Mouse (Mus musculus) lung, embryonic 15.5 days (tissue): ENCODE data around the gene Tmem132d. TPM values are rescaled to one million over a fixed set of nuclear protein-coding genes. Genes with fewer than 3 reads are reported as not detected.

Experiments used
- ATAC-seq: fragments of 200-750 bp; cut with Nextera tagmentation; 2 replicates; pipeline ENCODE4 v1.8.0; 2017; ENCODE audit warnings: moderate number of reproducible peaks, borderline replicate concordance; ENCODE audit not compliant: low FRiP score, low TSS enrichment; ENCODE audit errors: extremely low read depth
- H3K27ac ChIP-seq: fragments of 300-500 bp; sonication (generic); 2 replicates; pipeline ENCODE4 v1.5.1; 2015; ENCODE audit warnings: moderate library complexity, mild to moderate bottlenecking, inconsistent platforms
- H3K27me3 ChIP-seq: fragments of 300-500 bp; sonication (generic); 2 replicates; pipeline ENCODE4 v1.6.1; 2015; ENCODE audit warnings: inconsistent platforms
- H3K36me3 ChIP-seq: fragments of 300-500 bp; sonication (generic); 2 replicates; pipeline ENCODE4 v1.6.1; 2015; ENCODE audit warnings: inconsistent platforms
- H3K4me1 ChIP-seq: fragments of 300-500 bp; sonication (generic); 2 replicates; pipeline ENCODE4 v1.6.1; 2015; ENCODE audit warnings: inconsistent platforms
- H3K4me2 ChIP-seq: fragments of 300-500 bp; sonication (generic); 2 replicates; pipeline ENCODE4 v1.6.1; 2015; ENCODE audit warnings: inconsistent platforms, mild to moderate bottlenecking, moderate library complexity
- H3K4me3 ChIP-seq: fragments of 300-500 bp; sonication (generic); 2 replicates; pipeline ENCODE4 v1.5.1; 2015; ENCODE audit warnings: mild to moderate bottlenecking, inconsistent platforms
- H3K9ac ChIP-seq: fragments of 300-500 bp; sonication (generic); 2 replicates; pipeline ENCODE4 v1.6.1; 2015; ENCODE audit warnings: inconsistent platforms
- H3K9me3 ChIP-seq: fragments of 300-500 bp; sonication (generic); 2 replicates; pipeline ENCODE4 v1.6.1; 2016; ENCODE audit warnings: inconsistent platforms
- WGBS: fragments of 180-500 bp; shearing (Covaris S2); methylation state at CpG from one replicate; pipeline ENCODE4 v1.1.7; 2015; 5-methylcytosine and 5-hydroxymethylcytosine counted together
- polyA plus RNA-seq: library from polyadenylated mRNA; unstranded; fragments of >200 nt; fragmentation: Nextera tagmentation; extraction: Ambion mirVana; gene quantifications from 2 replicates; pipeline ENCODE4 v1.2.1, GENCODE M21; 2015

Tmem132d gene
- polyA plus RNA-seq, 1 experiment from 2014 or later: 2.3 TPM

DNA sequence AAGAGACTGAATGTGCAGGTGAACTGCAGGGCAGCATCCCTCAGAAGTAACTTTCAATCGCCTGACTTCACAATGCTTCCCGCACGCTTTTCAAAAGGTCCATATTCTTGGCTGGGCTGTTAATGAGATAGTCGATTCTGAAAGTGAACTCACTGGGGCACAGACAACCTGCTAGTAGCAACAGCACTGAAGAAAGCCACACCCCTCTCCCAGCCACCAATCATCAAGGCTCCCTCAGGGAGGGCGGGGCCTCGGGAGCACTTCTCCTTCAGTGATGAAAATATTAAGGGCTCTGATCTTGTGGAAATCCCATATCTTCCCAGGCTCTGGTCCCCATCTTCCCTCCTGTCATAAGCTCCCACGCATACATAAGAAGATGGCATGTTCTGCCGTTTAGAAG lies 27.8 kb downstream of the Tmem132d start:
- H3K27me3 ChIP-seq: no peaks in the 10 kb centered on the region
- no peak overlapping the region for H3K4me2 ChIP-seq
- 88% methylated on average over 8 of the region's 8 CpGs for WGBS
- H3K4me3 ChIP-seq: no peak overlapping the region
- H3K27ac ChIP-seq: no peak overlapping the region
- no peak overlapping the region for H3K9ac ChIP-seq
- H3K4me1 ChIP-seq: no peaks in the 10 kb centered on the region
- H3K36me3 ChIP-seq: no peaks in the 10 kb centered on the region
- no peaks in the 10 kb centered on the region for H3K9me3 ChIP-seq
- ATAC-seq: no peak

DNA sequence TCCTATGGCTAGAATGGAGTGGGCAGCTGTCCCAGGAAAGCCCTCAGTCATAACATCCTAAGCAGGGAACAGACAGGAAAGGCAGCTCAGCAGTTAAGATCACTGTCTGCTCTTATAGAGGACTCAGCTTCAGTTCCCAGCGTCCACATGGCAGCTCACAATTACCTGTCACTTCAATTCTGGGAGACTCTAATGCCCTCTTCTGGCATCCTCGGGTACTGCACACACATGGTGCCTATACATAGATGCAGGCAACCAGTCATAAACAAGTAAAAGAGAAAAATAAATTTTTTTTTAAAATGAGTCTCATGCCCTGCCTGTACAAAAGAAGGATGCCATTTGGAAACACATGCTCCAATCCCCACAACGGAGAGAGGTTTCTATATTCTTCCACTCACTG lies 28.7 kb downstream of the Tmem132d start:
- Histone ChIP-seq H3K27me3 (no peaks in the 10 kb centered on the region), H3K4me2 (no peak overlapping the region), H3K4me1 (no peaks in the 10 kb centered on the region), H3K4me3 (no peak overlapping the region), H3K9me3 (no peaks in the 10 kb centered on the region), H3K9ac (no peak overlapping the region), H3K27ac (no peak overlapping the region), H3K36me3 (no peaks in the 10 kb centered on the region)
- ATAC-seq: no peak
- 90% methylated on average over 3 of the region's 3 CpGs for WGBS

DNA sequence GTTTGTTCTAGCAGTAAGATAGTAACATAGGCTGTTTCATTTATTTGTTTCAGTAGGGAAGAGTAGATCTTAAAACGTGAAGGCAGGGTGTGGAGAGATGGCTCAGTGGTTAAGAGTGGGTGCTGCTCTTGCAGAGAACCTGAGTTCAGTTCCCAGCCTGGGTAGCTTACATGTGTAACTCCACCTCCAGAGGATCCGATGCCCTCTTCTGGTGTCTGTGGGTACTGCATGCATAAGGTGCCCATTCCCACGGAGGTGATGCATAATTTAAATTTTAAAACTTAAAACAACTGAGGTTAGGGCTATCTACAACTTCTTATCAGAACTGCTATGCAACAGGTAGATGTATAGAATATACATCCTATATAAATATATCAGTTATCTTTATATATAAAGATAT lies 40.5 kb downstream of the Tmem132d start:
- no peak for ATAC-seq
- Histone ChIP-seq H3K27me3 (no peaks in the 10 kb centered on the region), H3K9ac (no peak overlapping the region), H3K36me3 (no peaks in the 10 kb centered on the region), H3K4me3 (no peak overlapping the region), H3K4me2 (no peak overlapping the region), H3K9me3 (no peaks in the 10 kb centered on the region; the same call in 1 of the 2 replicates), H3K4me1 (no peaks in the 10 kb centered on the region), H3K27ac (no peak overlapping the region)
- WGBS: 64% methylated on average over 3 of the region's 3 CpGs

DNA sequence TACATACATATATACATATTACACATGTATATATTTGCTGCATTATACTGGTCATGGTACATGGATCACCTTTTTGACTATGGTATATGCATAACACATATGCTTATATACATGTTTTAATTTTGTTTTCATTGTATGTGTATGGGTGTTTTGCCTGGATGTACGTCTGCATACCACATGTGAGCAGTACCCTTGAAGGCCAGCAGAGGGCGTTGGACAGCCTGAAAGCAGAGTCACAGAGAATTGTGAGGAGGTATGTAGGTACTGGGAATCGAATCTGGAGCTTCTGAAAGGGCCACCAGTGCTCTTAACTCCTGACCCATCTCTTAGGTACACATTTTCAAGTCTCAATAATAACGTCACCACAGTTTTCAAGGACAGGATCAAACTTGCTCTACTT lies 43.2 kb downstream of the Tmem132d start:
- Histone ChIP-seq H3K4me2 (no peak overlapping the region), H3K4me1 (no peaks in the 10 kb centered on the region), H3K4me3 (no peak overlapping the region), H3K9me3 (no peaks in the 10 kb centered on the region), H3K9ac (no peak overlapping the region), H3K36me3 (no peaks in the 10 kb centered on the region), H3K27me3 (no peaks in the 10 kb centered on the region), H3K27ac (no peak overlapping the region)
- 35% methylated on average over 4 of the region's 4 CpGs for WGBS
- no peak for ATAC-seq

DNA sequence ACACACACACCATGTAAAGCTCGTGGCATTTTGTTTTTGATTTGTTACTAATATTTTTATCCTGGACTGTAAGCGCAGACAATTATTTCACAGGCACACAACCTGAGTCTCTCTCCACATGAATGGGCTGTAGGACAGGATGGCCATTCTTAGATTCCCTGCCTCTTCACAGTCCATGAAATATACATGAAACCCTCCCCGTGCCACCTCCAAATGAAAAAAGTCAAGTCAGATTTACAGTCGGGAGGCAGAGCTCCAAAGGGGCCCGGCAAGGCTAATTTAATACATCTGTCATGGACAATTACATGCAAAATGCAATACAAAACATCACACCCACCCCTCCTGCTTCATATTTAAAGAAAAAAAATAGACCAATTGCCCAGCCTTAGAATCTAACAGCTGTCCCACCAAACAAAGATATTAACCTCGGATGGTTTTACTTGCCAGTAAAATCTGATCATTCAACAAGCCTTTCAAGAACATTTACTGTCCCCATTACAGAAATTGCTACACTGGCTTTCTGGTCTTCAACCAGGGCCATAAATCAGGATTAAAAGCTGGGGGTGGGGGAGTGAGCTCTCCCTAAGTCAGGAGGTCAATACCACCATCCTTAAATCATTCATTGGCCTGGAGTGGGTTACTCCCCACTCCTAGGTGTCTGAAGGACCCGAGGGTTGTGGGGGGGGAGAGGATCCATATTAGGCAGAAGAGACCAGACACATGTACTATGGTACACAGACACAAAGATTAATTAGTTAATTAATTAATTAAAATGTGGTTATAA lies 44.3 kb downstream of the Tmem132d start:
- Histone ChIP-seq H3K27me3 (no peaks in the 10 kb centered on the region), H3K27ac (no peak overlapping the region), H3K4me1 (no peaks in the 10 kb centered on the region), H3K4me2 (no peak overlapping the region), H3K9ac (no peak overlapping the region), H3K36me3 (no peaks in the 10 kb centered on the region), H3K4me3 (no peak overlapping the region), H3K9me3 (no peaks in the 10 kb centered on the region)
- 61% methylated on average over 7 of the region's 7 CpGs for WGBS
- no peak for ATAC-seq

DNA sequence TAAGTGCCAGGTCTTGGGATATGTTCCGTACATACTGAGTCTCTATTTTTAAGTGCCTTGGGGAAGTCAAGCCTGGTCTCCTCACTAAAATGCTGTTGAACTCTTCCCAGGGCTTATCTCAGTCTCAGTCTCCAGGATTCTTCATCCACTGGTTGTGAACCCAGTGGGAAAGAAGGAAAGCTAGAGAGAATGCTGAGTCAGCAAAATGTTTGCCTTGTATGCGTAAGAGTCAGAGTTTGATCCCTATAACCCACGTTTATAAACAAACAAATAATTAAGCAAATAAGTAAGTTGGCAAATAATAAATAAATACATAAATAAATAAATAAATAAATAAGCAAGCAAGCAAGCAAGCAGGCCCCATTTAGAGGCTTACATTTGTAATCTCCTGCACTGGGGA lies 63.1 kb downstream of the Tmem132d start:
- H3K27me3 ChIP-seq: no peaks in the 10 kb centered on the region
- no peaks in the 10 kb centered on the region for H3K4me1 ChIP-seq
- H3K9me3 ChIP-seq: no peaks in the 10 kb centered on the region
- no peaks in the 10 kb centered on the region for H3K36me3 ChIP-seq
- no peak overlapping the region for H3K4me2 ChIP-seq
- no peak overlapping the region for H3K27ac ChIP-seq
- H3K9ac ChIP-seq: no peak overlapping the region
- H3K4me3 ChIP-seq: no peak overlapping the region
- no peak for ATAC-seq
- 85% methylated on average over 3 of the region's 3 CpGs for WGBS

DNA sequence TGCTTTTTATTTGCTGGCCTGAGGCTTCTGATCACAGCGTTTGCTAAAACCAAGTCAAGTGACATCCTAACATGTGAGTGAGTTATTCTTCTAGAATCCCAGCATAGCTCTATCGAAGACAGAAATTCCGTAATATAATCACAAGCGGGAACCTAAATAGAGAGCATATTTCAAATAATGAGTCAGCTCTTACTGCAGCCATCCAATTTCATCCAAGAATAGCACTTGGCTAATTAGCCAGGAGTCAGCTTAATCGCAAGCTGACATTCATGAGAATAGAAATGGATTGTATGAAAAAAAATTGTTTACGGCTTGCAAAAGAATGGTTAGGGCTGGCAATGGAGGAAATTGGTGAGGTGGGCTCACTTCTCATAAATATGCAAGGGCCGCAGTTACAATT lies 63.8 kb downstream of the Tmem132d start:
- Histone ChIP-seq H3K4me2 (no peak overlapping the region), H3K4me1 (no peaks in the 10 kb centered on the region), H3K27me3 (no peaks in the 10 kb centered on the region), H3K4me3 (no peak overlapping the region), H3K9ac (no peak overlapping the region), H3K9me3 (no peaks in the 10 kb centered on the region), H3K27ac (no peak overlapping the region), H3K36me3 (no peaks in the 10 kb centered on the region)
- WGBS: 93% methylated on average over 7 of the region's 7 CpGs
- no peak for ATAC-seq

DNA sequence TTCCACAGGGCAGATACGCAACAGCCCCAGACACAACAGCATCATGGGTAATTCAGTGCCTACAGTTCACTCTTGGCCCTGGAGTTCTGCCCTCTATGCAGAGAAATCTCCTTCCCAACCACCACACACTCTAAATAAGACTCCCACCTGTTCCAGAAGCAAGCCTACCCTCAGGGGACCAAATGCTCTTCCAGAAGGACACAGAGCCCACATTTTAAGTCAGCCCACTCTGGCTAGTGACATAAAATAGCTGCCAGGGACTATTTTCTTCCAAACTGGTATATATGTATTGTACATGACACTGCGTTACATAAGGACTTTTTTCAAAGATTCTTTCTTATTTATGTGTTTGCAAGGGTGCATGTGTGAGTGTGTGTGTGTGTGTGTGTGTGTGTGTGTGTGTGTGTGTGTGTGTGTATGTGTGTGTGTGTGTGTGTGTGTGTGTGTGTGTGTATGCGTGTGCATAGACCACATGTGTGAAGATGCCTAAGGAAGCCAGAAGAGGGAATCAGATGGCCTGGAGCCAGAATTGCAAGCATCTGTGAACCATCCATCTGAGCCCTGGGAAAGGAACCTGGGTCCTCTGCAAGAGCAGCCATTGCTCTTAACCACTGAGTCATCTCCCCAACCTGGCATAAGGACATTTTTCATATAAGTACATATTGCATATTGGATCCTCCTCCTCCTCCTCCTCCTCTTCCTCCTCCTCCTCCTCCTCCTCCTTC lies 67.5 kb downstream of the Tmem132d start:
- no peak overlapping the region for H3K4me3 ChIP-seq
- H3K9ac ChIP-seq: no peak overlapping the region
- no peak overlapping the region for H3K4me2 ChIP-seq
- WGBS: 87% methylated on average over 2 of the region's 3 CpGs
- H3K27me3 ChIP-seq: no peaks in the 10 kb centered on the region
- ATAC-seq: no peak
- no peak overlapping the region for H3K27ac ChIP-seq
- no peaks in the 10 kb centered on the region for H3K4me1 ChIP-seq
- no peaks in the 10 kb centered on the region for H3K9me3 ChIP-seq
- H3K36me3 ChIP-seq: no peaks in the 10 kb centered on the region

DNA sequence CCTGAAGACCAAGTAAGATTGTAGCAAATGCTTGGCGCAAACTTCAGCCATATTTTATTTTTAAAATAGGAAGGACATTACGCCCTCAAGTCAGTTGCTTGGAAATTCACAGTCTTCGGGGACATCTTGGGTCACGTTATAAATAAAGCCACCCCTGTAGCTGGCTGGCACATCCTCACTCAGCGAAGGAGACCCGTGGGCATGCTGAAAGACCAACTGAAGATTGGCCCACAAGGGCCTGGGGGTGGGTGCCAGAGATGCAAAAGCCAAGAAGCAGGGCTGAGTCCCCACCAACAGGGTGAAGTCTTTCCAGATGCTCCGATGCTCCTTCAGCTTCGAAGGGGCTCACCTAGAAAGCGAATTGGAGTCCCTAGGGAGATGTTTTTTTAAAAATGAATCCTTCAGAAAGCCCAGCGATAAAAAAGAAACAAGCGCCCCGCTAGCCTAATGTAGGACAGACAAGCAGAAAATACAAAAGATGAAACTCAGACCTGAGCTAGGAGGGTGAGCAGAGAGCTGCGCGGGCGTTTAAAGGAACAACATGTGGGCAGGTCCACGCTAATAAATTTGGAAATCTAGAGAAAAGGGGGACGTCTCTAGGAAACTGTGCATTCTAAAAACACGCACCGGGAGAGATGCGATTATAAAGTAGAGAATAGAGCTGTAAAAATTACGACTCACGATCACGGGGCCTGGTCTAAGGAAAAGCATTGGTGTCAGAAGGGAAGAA lies 71.8 kb downstream of the Tmem132d start:
- no peaks in the 10 kb centered on the region for H3K4me1 ChIP-seq

DNA sequence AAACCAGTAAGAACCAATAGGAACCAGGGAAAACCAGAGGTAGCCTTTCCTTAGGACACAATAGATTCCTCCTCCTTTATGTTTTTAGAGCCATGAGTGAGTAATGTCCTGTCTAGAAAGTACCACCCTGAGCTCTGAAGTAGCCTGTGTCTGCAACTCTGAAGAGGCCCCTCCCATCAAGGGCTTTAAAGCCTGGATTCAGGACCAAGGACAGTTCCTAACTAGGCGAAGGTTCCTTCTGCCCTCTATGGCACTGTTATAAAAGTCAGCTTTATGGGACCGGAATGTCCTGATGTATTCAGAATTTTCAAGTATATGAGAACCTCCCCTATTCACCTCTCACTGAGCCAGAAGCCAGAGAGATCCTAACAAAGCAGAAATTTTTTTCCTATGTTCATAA lies 84.0 kb downstream of the Tmem132d start:
- 31% methylated on average over 2 of the region's 2 CpGs for WGBS
- Histone ChIP-seq H3K27ac (no peak overlapping the region), H3K27me3 (no peaks in the 10 kb centered on the region)

More for the DNA sequence above, 71.8 kb downstream of the Tmem132d start:
- Histone ChIP-seq H3K36me3 (no peaks in the 10 kb centered on the region), H3K4me2 (no peak overlapping the region), H3K27me3 (no peaks in the 10 kb centered on the region), H3K27ac (no peak overlapping the region), H3K4me3 (no peak overlapping the region), H3K9ac (no peak overlapping the region), H3K9me3 (no peaks in the 10 kb centered on the region)
- 71% methylated on average over 23 of the region's 23 CpGs for WGBS
- no peak for ATAC-seq

DNA sequence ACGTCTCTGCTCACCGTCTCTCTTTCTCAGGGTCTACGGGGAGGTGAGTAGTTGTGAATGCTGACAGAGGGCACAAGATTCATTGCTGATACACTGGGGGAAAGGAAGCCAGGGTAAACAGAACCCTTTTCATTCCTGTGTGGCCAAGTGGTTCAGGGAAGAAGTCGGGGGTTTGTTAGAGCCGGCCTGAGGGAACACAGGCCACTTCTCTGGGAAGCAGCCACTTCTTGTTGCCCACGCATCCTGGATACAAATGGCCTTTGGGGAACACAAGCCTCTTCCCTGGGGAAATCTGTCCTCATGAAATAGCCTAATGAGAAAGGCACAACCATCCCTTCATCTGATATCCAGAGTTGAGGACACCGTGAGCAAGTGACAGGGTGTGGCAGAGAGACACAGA lies 96.0 kb downstream of the Tmem132d start:
- no peak overlapping the region for H3K27ac ChIP-seq
- H3K27me3 ChIP-seq: no peaks in the 10 kb centered on the region
- ATAC-seq: no peak
- no peaks in the 10 kb centered on the region for H3K36me3 ChIP-seq
- WGBS: 58% methylated on average over 7 of the region's 7 CpGs
- no peak overlapping the region for H3K9ac ChIP-seq
- no peak overlapping the region for H3K4me3 ChIP-seq
- no peak overlapping the region for H3K4me2 ChIP-seq
- no peaks in the 10 kb centered on the region for H3K4me1 ChIP-seq
- no peaks in the 10 kb centered on the region for H3K9me3 ChIP-seq

More for the DNA sequence above, 84.0 kb downstream of the Tmem132d start:
- Histone ChIP-seq H3K36me3 (no peaks in the 10 kb centered on the region), H3K4me1 (no peaks in the 10 kb centered on the region), H3K4me3 (no peak overlapping the region), H3K9ac (no peak overlapping the region), H3K9me3 (no peaks in the 10 kb centered on the region), H3K4me2 (no peak overlapping the region)
- no peak for ATAC-seq

DNA sequence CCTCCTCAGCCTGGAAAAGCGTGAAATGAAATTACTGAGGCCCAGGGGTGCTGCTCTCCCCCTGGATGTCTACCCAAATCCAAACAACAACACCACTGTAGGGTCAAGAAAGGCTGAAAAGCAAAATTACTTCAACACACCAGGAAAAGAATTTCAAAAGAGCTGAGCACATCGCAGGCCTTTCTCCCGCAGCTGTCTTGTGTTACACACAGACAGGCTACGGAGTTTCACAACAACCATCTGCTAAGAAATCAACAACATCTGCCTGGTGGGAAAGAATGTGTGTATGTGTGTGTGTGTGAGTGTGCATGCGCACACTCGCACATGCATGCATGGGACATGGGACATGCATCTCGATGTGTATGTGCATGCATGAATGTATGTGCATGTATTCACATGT lies 100.1 kb downstream of the Tmem132d start:
- ATAC-seq: no peak
- WGBS: 84% methylated on average over 7 of the region's 7 CpGs
- no peaks in the 10 kb centered on the region for H3K27me3 ChIP-seq

More for the DNA sequence above, 100.1 kb downstream of the Tmem132d start:
- Histone ChIP-seq H3K4me1 (no peaks in the 10 kb centered on the region), H3K4me2 (no peak overlapping the region), H3K36me3 (no peaks in the 10 kb centered on the region), H3K4me3 (no peak overlapping the region), H3K27ac (no peak overlapping the region), H3K9ac (no peak overlapping the region), H3K9me3 (no peaks in the 10 kb centered on the region)
